Mouse (Mus musculus) ES-Bruce4 (cell line): Measurements from ENCODE around the gene Mllt3.

Source experiments
- CTCF ChIP-seq: IDR thresholded peaks from one replicate; pipeline ENCODE4 v1.8.1; 2011; ENCODE audit warnings: low read depth, low read length
- EP300 ChIP-seq: IDR thresholded peaks from 2 replicates; pipeline ENCODE4 v1.6.1; 2011; ENCODE audit warnings: low read depth, low read length; ENCODE audit not compliant: insufficient read depth
- POLR2A ChIP-seq: IDR thresholded peaks from one replicate; pipeline ENCODE4 v1.8.1; 2011; ENCODE audit warnings: low read length; ENCODE audit not compliant: insufficient read depth

DNA sequence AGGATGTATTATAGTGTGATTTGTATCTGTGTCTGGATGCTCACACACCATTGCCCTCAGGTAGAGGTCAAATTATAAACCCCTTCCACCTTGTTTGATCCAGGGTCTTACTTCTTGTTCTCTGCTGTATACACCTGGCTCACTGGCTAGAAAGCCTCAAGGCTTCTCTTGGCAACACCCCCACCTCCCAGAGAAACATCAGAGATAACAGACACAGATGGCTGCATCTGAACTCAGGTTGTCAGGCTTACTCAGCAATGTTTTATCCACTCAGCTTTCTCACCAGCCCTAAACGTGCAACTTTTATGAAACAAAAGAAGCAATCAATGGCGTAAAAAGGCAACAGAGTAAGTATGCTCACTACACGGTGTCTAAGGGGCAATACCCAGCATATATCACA, 75.3 kb downstream of the Mllt3 start:
- TF ChIP-seq CTCF (no peak), EP300 (no peak), POLR2A (no peak)
